Mouse (Mus musculus): Measurements from ENCODE around the gene Slc10a2. TPM values are rescaled to one million over a fixed set of nuclear protein-coding genes. Genes with fewer than 3 reads are reported as not detected.

The Slc10a2 gene
- 2.2 and 7.1 TPM in 2 replicates for polyA plus RNA-seq (2012; rRNA removed)

GRCm38 (mm10) chr8:5105186-5105585, at the start of gene Slc10a2:
Slc10a2 (minus strand) TSS chr8:5105351.

All from colon, adult 2 months (tissue).